Mouse (Mus musculus): ENCODE measurements at regions not wholly inside any gene's neighbourhood (a gene's known extent, or its start where the extent isn't known, plus 50 kb on each side); places are given as distances from the start of the nearest gene placed in this dataset.

- peak; percentile 8 for DNase-seq (ENCODE audit: low spot score)
Observed at GRCm38 (mm10) chr5:74943737-74944403, 100.7 kb downstream of the Chic2 start.

GRCm38 (mm10) chr5:74941426-74941825 is 103.1 kb downstream of the Chic2 start:
- no peak for DNase-seq (ENCODE audit: low spot score)

DNA sequence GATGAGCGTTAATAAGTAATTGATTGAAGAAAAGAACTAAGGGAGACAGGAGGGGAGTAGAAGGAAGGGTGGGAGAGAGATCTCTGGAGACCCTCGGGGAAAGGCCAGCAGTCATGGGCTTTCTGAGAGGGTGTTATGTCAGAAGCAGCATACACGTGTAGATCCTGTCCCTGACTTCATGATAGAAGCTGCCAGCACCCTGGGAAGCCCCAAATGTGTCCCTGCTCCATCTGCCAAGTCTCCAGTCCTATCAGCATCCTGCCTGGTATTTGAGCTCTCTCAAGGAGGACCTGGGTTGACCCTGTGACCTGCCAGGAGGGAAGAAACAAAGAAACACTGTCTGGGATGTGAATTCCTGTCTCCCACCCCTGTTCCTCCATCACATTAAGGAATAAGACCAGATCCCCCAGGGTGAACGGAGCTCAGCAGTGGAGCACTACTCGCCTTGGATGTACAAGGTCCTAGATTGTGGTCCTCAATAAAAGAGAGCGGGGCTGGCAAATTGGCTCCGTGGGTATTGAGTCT is 107.1 kb downstream of the Chic2 start:
- DNase-seq (ENCODE audit: low spot score), result no peak

DNA sequence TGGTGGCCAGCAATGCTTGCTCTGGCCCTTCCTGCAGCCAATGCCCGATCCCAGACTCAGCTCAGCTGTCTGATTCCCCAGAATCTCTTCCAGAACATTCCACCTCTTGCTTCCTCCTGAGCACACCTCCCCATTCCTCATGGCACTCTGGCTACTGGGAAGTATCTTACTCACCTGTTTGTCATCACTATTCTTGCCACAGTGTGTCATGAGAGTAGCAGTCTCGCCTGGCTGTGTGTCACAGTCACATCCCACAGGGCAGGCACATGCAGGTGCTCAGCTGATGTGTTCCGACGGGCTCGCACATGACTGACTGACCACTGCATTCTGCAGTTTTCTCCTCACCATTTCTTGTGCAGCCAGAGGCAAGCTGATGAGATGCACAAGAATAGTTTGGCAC is 108.5 kb downstream of the Chic2 start:
- DNase-seq (ENCODE audit: low spot score), result no peak

DNA sequence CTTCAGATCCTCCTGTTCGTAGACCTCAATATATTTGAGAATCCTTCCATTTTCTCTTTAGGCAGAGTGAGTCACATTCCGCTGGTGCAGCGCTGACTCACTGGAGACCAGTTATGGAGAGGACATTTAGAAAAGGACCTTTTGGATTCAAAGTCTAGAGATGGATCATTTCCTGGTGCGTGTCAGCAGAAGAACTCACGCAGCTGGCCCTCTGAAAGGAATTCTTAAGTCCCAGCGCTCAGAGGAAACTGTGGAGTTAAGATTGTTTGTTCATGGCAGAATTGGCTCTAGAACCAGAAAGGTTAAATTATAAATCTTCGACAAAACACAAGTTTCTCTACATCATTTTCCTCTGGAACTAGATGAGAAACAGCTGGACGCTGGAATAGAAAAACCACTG is 108.9 kb downstream of the Chic2 start:
- no peak for DNase-seq (ENCODE audit: low spot score)

GRCm38 (mm10) chr5:74933276-74933675 is 111.3 kb downstream of the Chic2 start:
- DNase-seq (ENCODE audit: low spot score), result no peak

- DNase-seq (ENCODE audit: low spot score), result no peak
Observed at GRCm38 (mm10) chr5:74932206-74932605, 112.4 kb downstream of the Chic2 start.

DNA sequence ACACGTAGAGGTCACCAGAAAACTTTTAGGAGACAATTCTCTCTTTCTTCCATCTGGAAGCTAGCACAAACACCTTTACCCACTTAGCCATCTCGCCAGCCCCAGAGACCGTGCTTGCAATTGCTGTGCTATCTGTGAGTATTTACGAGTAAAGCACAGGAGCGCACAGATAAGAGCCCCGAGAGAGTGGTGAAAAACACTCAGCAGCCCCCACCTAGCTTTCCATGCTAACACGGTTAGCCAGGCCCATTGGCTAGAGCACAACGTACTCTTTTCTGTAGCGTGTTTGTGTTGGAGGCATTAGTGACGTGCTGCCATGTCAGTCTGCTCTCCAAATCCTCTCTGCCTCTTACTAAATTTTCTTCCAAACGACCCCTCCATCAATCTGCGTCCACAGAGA is 112.8 kb downstream of the Chic2 start:
- no peak for DNase-seq (ENCODE audit: low spot score)

DNA sequence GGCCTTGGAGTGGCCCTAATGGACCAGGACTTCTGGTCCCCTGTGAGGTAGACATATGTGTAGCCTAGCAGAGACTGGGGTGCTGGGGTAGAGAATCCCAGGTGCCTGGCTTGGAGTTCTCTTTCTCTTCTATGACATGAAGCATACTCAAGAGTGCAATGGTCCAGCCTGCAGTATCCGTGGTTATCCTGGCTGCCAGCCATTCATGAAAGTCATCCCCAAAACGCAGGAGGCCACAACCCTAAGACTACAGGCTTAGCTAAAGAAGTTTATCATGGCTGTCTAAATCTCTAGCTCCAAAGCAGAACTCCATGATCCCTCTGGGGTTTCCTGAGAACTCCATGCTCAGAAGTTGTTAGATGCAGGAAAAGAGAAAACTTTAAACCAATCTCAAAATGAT is 117.0 kb downstream of the Chic2 start:
- no peak for DNase-seq (ENCODE audit: low spot score)

GRCm38 (mm10) chr5:74925769-74926168 is 118.8 kb downstream of the Chic2 start:
- DNase-seq (ENCODE audit: low spot score), result no peak

- DNase-seq (ENCODE audit: low spot score), result no peak
Observed at GRCm38 (mm10) chr5:74924031-74924533, 120.5 kb downstream of the Chic2 start.

GRCm38 (mm10) chr5:74923337-74923736 is 121.2 kb downstream of the Chic2 start:
- no peak for DNase-seq (ENCODE audit: low spot score)

DNA sequence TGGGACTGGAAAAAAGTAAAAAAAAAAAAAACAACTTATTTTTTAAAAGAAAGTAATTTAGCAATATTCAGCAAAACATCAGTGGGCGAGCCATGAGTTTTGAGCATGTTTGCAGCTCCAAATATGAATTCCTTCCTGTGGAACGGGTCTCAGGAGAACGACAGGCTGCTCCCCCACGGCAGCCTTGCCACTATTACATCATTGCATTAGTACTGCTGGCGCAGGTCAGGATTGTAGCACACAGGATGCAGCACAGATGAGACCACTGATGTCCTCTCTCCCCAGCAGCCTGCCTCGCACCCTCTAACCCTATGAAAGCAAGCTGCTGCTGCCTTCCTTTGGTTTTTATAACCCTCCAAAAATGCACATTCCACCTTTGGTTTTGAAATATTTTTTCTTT is 121.7 kb downstream of the Chic2 start:
- no peak for DNase-seq (ENCODE audit: low spot score)

DNA sequence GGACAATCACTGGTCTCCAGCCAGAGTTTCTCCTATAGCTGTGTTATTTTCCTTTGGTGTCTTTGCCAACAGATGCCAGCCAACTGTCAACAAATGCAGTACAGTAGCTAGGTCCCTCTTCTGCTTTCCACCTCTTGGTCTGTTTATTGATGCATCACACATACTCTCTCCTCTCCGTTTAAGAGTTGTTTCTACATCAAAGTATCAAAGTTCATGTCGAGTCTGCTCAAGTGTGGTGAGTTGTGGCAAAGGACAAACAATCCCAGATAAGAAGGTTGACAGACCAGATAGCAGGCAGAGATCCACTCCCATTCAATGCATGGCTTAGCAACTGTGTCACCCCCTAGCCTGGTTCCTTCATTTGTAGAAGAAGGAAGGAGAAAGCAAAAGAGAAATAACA is 123.6 kb downstream of the Chic2 start:
- no peak for DNase-seq (ENCODE audit: low spot score)

GRCm38 (mm10) chr5:74920490-74920889 is 124.1 kb downstream of the Chic2 start:
- no peak for DNase-seq (ENCODE audit: low spot score)

DNA sequence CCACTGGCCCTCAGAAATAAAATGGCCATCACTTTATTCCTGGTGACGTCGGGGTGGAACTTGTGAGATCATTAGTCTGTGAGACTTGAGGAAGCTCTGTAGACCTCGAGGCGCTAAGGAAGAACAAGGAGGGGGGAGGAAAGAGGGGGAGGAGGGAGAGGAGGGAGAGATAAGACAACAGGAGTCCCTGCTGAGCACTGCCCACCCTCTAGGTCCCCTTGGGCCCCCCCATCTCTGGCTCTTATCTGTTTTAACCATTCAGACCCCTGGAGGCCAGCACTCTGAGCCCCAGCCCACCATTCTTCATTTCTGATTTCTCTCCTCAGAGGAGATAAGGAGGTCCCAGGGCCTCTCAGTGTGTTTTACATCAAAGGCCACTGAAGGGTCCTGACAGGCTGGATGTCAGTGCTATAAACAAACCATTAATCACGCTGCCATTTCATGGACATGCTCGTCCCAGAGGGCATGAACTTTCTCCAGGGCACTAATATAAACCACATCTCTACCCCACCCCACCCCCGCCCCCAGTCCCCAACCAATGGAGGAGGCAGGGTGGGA is 139.0 kb downstream of the Chic2 start:
- DNase-seq (ENCODE audit: low spot score), result no peak

DNA sequence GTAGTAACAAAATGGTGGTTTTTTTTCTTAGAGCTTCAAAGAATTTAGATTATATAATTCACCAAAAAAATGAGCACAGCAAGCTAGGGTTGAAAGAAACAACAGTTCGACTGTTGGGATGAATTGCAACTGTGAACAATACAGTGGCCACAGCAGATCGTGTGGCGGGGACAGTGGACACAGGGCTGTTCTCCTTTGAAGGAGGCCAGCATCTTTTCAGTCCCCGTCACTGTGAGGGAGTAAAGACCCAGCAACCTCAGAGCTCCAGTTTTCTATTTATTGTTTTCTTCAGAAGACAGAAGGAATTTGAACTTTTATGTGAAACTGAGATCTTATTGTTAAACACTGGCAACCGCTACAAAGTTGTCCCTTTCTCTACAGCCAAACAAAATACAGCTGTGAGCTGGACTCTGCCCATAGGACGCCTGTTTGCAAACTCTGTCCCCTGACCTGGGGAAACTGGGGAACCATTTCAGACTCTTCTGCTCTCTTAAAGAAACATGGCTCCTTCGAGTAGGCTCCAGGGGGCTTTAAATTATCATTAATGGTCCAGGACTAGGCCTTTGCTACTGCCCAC is 139.6 kb downstream of the Chic2 start:
- no peak for DNase-seq (ENCODE audit: low spot score)

GRCm38 (mm10) chr5:74904327-74904726 is 140.2 kb downstream of the Chic2 start:
- DNase-seq (ENCODE audit: low spot score), result peak; percentile 4

GRCm38 (mm10) chr5:74903711-74904110 is 140.9 kb downstream of the Chic2 start:
- DNase-seq (ENCODE audit: low spot score), result no peak

- DNase-seq (ENCODE audit: low spot score), result no peak
Observed at GRCm38 (mm10) chr5:74897133-74897532, 147.4 kb downstream of the Chic2 start.

DNA sequence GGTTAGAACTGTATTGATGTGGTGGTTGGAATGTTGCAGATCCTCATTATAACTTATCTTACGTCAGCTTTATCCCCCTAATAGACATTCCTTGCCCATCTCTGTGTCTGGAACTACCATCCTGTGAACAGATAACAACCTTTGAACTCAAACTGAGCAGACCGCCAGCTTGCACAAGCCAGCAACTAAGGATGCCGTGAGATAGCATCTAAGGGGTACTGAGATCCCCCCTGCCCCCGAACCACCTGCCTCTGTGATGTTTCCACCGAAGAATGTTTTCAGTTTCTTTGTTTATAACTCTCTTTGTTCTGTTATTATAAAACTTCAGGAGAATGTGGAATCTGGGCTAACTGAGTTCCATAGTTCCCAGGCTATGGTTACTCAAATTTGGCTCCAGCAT is 151.3 kb downstream of the Chic2 start:
- DNase-seq (ENCODE audit: low spot score), result no peak

DNA sequence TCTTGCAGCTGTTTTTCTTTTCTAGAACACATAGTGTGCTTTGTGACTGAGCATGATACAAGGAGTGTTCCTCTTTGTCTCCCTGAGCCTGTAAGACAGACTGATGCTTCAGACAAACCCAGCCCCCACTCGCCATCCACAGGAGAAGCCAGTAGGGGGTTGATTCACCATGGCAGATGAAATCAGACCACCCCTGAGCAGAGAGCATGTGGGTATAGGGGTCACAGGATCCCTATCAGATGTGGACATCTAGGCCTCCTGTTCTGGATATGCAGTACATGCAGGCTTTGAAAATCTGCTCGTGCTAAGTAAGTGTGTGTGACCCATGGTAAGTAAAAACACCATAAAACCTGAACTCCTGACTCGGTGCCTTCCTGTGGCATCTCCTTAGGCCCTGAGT is 153.0 kb downstream of the Chic2 start:
- no peak for DNase-seq (ENCODE audit: low spot score)

DNA sequence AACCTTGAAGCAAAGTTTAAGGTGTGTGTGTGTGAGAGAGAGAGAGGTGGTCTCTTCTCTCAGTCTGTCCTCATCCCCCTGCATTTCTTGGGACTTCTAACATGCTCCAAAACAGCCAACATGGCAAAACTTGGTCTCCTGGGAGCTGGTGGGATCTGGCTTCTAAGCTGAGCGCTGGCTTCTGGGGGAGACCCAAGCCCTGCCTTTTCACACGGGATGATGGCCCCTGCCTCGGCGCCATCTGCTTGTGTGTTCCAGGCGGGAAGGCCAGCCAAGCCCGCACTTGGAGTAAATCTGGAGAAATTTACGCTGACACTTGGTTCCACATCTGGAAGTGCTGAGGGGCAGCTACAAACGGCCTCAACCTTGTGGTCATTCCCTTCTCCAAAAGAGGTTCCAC is 155.6 kb downstream of the Chic2 start:
- no peak for DNase-seq (ENCODE audit: low spot score)

Data from c-Kit-positive CD71-positive TER-119-positive erythroid progenitor cells, embryonic 14.5 days (primary cell).